Mouse (Mus musculus) lung, postnatal 0 days (tissue): ENCODE data around the gene March10.

Source experiments
- CTCF ChIP-seq: IDR thresholded peaks from 2 replicates; pipeline ENCODE4 v1.5.1; 2016; ENCODE audit warnings: antibody characterized with exemption, mild to moderate bottlenecking
- EP300 ChIP-seq: IDR thresholded peaks from 2 replicates; pipeline ENCODE4 v1.6.1; 2016; ENCODE audit warnings: antibody characterized with exemption, mild to moderate bottlenecking, control low read depth

- TF ChIP-seq EP300 = no peak
- TF ChIP-seq CTCF = no peak
Observed at GRCm38 (mm10) chr11:105368833-105369232, 87.7 kb downstream of the March10 start.
